In the genomic region with DNA sequence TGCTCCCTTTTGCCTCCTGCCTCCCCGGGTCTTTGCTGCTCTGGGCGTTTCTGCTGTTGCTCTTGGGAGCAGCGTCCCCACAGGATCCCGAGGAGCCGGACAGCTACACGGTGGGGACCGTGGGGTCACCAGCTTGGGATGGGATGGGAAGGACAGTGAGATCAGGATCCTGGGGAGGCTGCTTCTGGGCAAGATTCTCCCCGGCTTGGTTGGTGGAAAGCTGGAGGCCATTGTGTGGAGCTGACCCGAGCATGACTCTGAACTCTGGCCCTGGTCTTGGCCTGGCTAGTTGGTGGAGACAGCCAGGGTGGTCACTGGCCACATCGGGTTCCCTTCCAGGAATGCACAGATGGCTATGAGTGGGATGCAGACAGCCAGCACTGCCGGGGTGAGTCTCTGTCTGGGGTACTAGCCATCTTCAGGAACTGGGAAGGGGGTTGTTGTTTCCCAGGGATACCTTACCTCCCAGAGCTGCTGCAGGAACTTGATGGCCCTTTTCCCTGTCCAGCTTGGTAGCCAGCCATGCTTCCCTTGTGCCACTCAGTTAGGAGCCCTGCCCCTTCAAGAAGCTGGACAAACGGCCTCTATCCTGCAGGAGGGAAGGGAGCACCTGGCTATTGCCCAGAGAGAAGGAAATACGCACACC, we compare ENCODE assay signal across 1 mouse cellular context.
TF ChIP-seq lines count a peak whose summit lies in the region.

No protein-coding gene starts in this region.

TF ChIP-seq in MEL, 35 proteins besides CTCF, POLR2A, EP300 and RAD21:
- TF ChIP-seq MAFK (IDR thresholded peaks at IDR 0.05; ENCODE audit: borderline replicate concordance, low read depth, low read length) (no peak), RCOR1 (IDR thresholded peaks at IDR 0.05; ENCODE audit: low read depth, low read length) (no peak), NRF1 (IDR thresholded peaks at IDR 0.05; ENCODE audit: insufficient read depth, low read depth, low read length, poor library complexity, severe bottlenecking) (no peak), TAL1 (IDR thresholded peaks at IDR 0.05; ENCODE audit: low read length) (no peak), TCF12 (IDR thresholded peaks at IDR 0.05; ENCODE audit: low read depth, low read length) (no peak), SIN3A (IDR thresholded peaks at IDR 0.05; ENCODE audit: low read length) (no peak), BHLHE40 (IDR thresholded peaks at IDR 0.05; ENCODE audit: borderline replicate concordance, low read depth, low read length) (no peak), POLR2AphosphoS2 (IDR thresholded peaks at IDR 0.05; ENCODE audit: low read length) (no peak), ZMIZ1 (IDR thresholded peaks at IDR 0.05; ENCODE audit: low read depth, low read length) (no peak), HCFC1 (IDR thresholded peaks at IDR 0.05; ENCODE audit: low read depth, low read length) (no peak), MXI1 (IDR thresholded peaks at IDR 0.05; ENCODE audit: low read depth, low read length) (no peak), MYC (IDR thresholded peaks at IDR 0.05; ENCODE audit: low read depth, low read length) (no peak), TBP (IDR thresholded peaks at IDR 0.05; ENCODE audit: low read depth, low read length) (no peak), ZKSCAN1 (IDR thresholded peaks at IDR 0.05; ENCODE audit: low read depth, low read length) (no peak), UBTF (IDR thresholded peaks at IDR 0.05; ENCODE audit: borderline replicate concordance, insufficient read depth, low read depth, low read length) (no peak)
TF ChIP-seq in MEL: peak in this region for 0.
